Mouse (Mus musculus) hindbrain, embryonic 11.5 days (tissue): ENCODE data around the gene Pnpla3. TPM values are rescaled to one million over a fixed set of nuclear protein-coding genes. Genes with fewer than 3 reads are reported as not detected.

ENCODE experiments used
- ATAC-seq: fragments of 200-750 bp; cut with Nextera tagmentation; 2 replicates; pipeline ENCODE4 v1.8.0; 2017; ENCODE audit warnings: mild to moderate bottlenecking, moderate TSS enrichment, moderate library complexity; ENCODE audit not compliant: low FRiP score
- DNase-seq: peaks from one replicate; pipeline ENCODE4 v3.0.0-alpha.2; 2015; ENCODE audit warnings: low spot score
- H3K27ac ChIP-seq: fragments of 300-500 bp; sonication (generic); 2 replicates; pipeline ENCODE4 v1.5.1; 2014; ENCODE audit warnings: mild to moderate bottlenecking, low read depth, low read length
- H3K27me3 ChIP-seq: fragments of 300-500 bp; sonication (generic); 2 replicates; pipeline ENCODE4 v1.6.1; 2014; ENCODE audit warnings: mild to moderate bottlenecking, low read length, moderate library complexity, mixed read lengths; ENCODE audit not compliant: control insufficient read depth, insufficient read depth
- H3K36me3 ChIP-seq: fragments of 300-500 bp; sonication (generic); 2 replicates; pipeline ENCODE4 v1.6.1; 2014; ENCODE audit warnings: mild to moderate bottlenecking, low read length, moderate library complexity, mixed read lengths; ENCODE audit not compliant: control insufficient read depth, insufficient read depth
- H3K4me1 ChIP-seq: fragments of 300-500 bp; sonication (generic); replicated peaks from 2 replicates; pipeline ENCODE4 v1.6.1; 2014; ENCODE audit warnings: low read length, mixed read lengths; ENCODE audit not compliant: control insufficient read depth, insufficient read depth
- H3K4me2 ChIP-seq: fragments of 300-500 bp; sonication (generic); replicated peaks from 2 replicates; pipeline ENCODE4 v1.6.1; 2014; ENCODE audit warnings: mild to moderate bottlenecking, low read depth, low read length
- H3K4me3 ChIP-seq: fragments of 300-500 bp; sonication (generic); 2 replicates; pipeline ENCODE4 v1.5.1; 2014; ENCODE audit warnings: low read depth, low read length
- H3K9ac ChIP-seq: fragments of 300-500 bp; sonication (generic); 2 replicates; pipeline ENCODE4 v1.6.1; 2014; ENCODE audit warnings: low read depth, low read length
- H3K9me3 ChIP-seq: fragments of 300-500 bp; sonication (generic); 2 replicates; pipeline ENCODE4 v1.6.1; 2016; ENCODE audit warnings: low read length; ENCODE audit not compliant: control insufficient read depth
- WGBS: fragments of 180-500 bp; shearing (Covaris S2); extraction: QIAGEN DNeasy Blood & Tissue Kit; methylation state at CpG from one replicate; pipeline ENCODE4 v1.1.7; 2014; 5-methylcytosine and 5-hydroxymethylcytosine counted together
- polyA plus RNA-seq: library from polyadenylated mRNA; unstranded; fragments of >200 nt; fragmentation: Nextera tagmentation; extraction: Ambion mirVana; gene quantifications from 2 replicates; pipeline ENCODE4 v1.2.1, GENCODE M21; 2014

Gene Pnpla3
- polyA plus RNA-seq, 1 experiment from 2014 or later = 1.4 TPM

DNA sequence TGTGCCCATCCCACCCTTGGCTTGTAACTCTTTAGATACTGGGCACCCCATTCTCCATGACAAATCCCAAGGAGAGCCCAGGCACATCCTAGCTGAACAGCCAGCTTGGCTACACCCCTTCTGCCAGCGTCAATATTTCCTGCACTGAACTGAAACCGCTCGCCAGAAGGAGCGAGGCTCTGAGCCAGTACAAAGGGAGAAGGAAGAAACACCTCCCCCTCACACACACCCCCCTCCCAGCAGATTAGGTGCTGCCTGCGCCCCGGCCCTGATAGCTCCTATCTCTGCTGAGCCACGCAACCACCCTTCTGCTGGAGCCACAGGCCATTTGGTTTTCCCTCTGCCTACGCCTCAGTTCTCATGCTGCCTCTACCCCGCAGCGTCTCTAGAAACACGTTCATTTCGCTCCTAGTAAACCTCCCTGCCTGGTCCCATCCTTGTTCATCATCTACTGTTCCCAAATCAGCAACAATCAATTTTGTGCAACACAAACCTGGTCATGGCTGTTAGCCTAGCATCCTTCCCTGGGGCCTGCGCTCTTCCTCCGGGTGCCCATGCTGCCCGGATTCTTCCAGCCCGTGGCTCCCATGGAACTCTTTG is 63.6 kb downstream of the Pnpla3 start:
- H3K4me3 ChIP-seq = peak overlapping the region; percentile 46
- H3K9ac ChIP-seq = peak overlapping the region; percentile 65
- peaks cover 2% of the 10 kb centered on the region; the same call in 1 of the 2 replicates for H3K27me3 ChIP-seq
- peak overlapping the region; percentile 93 for H3K4me2 ChIP-seq
- no peaks in the 10 kb centered on the region for H3K9me3 ChIP-seq
- WGBS = 3% methylated on average over 16 of the region's 16 CpGs
- DNase-seq = no peak
- H3K27ac ChIP-seq = peak overlapping the region; percentile 64
- ATAC-seq = no peak
- peaks cover 19% of the 10 kb centered on the region for H3K4me1 ChIP-seq
- no peaks in the 10 kb centered on the region for H3K36me3 ChIP-seq

DNA sequence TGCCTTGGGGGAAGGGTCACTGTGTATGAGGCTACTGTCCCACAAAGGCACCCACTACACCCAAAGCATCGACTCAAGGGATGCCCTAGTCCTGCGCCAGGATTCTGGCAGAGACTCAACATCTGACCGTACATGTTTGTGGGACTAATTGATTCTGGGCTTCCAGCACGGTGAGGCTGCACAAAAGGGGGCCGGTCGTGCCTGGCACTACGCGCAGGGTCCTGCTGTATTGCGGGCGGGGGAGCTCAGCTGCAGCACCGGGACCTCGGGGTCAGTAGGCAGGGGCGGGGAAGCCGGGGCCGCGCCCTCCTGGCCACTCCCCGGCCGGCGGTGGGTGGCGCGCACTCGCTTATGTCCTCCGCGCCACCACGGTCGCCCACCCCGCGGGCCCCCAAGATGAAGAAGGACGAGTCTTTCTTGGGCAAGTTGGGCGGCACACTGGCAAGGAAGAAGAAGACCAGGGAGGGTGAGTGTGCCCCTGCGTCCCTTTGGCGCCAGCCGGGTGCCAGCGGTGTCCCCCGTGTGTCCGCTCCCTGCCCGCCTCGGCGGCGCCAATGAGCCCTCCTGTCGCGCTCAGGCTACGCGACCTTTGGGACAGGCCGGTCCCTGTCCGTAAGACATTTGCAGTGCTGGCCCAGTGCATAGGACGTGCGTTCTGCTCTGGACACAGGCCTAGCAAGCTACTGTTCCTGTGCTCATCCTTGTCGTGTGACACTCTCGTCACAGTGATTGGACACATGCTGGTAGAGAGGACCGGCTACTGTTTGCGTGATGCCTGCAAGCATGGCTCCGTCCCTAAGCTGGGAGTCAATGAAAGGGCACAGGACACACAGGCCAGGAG is 64.3 kb downstream of the Pnpla3 start, which contains the start of gene Parvb:
Gene Parvb, plus strand, starts transcription at position 323 of the 841 bp plus-strand sequence.
- Histone ChIP-seq H3K27me3 (peaks cover 2% of the 10 kb centered on the region; the same call in 1 of the 2 replicates), H3K27ac (peak within 1 kb of the TSS; percentile 64), H3K36me3 (no peaks in the 10 kb centered on the region), H3K4me2 (peak within 1 kb of the TSS; percentile 93), H3K4me3 (peak within 1 kb of the TSS; percentile 46), H3K9me3 (no peaks in the 10 kb centered on the region), H3K4me1 (peaks cover 15% of the 10 kb centered on the region), H3K9ac (peak within 1 kb of the TSS; percentile 65)
- ATAC-seq (peak; percentile 66), DNase-seq (peak; percentile 68)
- under 1% methylated on average over 51 of the region's 53 CpGs for WGBS

GRCm38 (mm10) chr15:84232609-84233008 is 65.0 kb downstream of the Pnpla3 start:
- Histone ChIP-seq H3K4me2 (peak overlapping the region; percentile 93), H3K9ac (no peak overlapping the region), H3K27me3 (peaks cover 2% of the 10 kb centered on the region; the same call in 1 of the 2 replicates), H3K4me3 (peak overlapping the region; percentile 46), H3K27ac (0 out of 2 replicates have a peak overlapping the region, but pooled peaks have one; percentile 64), H3K4me1 (peaks cover 15% of the 10 kb centered on the region), H3K9me3 (no peaks in the 10 kb centered on the region), H3K36me3 (no peaks in the 10 kb centered on the region)
- WGBS = 6% methylated on average over 7 of the region's 8 CpGs
- DNase-seq = no peak
- no peak for ATAC-seq

DNA sequence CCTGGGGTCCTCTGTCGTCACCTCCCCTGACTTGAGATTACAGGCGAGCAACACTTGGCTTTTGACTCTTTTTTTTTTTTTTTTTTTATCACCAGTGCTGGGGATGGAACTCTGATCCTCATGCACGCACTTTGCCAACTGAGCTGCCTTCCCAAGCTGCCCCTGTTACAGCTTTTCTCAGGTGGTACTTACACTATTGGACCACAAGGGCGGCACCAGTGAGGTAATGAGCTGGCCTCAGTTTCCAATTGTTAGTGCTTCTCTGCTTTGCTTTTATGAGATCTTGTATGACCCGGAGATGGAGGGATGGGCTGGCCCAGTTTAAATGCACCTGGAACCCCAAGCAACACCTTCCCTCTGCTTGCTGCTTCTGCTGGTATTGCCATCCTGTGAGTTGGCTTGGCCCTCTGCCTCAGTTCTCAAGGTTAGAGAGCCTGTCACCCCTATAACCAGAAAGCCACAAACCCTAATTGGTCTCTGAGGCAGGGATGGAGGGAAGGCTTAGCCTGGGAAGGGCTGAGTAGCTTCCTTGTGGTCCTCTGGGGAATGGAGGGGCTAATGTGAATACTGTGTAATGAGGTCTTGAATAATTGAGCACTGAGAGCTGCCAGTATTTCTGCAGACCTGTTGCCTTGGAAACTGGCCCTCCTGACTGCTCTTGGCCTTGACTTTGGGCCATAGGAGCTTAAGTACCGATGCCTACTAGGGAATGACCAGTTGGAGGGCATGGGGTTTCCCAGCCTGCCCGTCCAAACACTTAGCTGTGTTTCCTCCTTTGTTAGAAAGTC is 67.4 kb downstream of the Pnpla3 start:
- H3K4me1 ChIP-seq = peaks cover 17% of the 10 kb centered on the region
- H3K27ac ChIP-seq = no peak overlapping the region
- H3K4me3 ChIP-seq = no peak overlapping the region
- no peaks in the 10 kb centered on the region for H3K36me3 ChIP-seq
- 86% methylated on average over 7 of the region's 7 CpGs for WGBS
- DNase-seq (no peak), ATAC-seq (0 out of 2 replicates have a peak, but pooled peaks have one; percentile 22)
- H3K27me3 ChIP-seq = peaks cover 2% of the 10 kb centered on the region; the same call in 1 of the 2 replicates
- no peaks in the 10 kb centered on the region for H3K9me3 ChIP-seq
- no peak overlapping the region for H3K9ac ChIP-seq
- no peak overlapping the region for H3K4me2 ChIP-seq

GRCm38 (mm10) chr15:84235646-84236045 is 68.0 kb downstream of the Pnpla3 start:
- no peak overlapping the region for H3K9ac ChIP-seq
- 45% methylated on average over 7 of the region's 7 CpGs for WGBS
- 0 out of 2 replicates have a peak, but pooled peaks cover 1% of the 10 kb centered on the region for H3K27me3 ChIP-seq
- no peaks in the 10 kb centered on the region for H3K9me3 ChIP-seq
- DNase-seq (no peak), ATAC-seq (no peak)
- H3K36me3 ChIP-seq = no peaks in the 10 kb centered on the region
- peaks cover 15% of the 10 kb centered on the region for H3K4me1 ChIP-seq
- H3K27ac ChIP-seq = no peak overlapping the region
- no peak overlapping the region for H3K4me2 ChIP-seq
- H3K4me3 ChIP-seq = no peak overlapping the region

Other genes with a start within 250 kb of the Pnpla3 start
- 0.26 and 0.27 TPM in 2 replicates for gene Efcab6, start 102.5 kb upstream of the Pnpla3 start, polyA plus RNA-seq
- gene Sult4a1, start 62.1 kb upstream of the Pnpla3 start, polyA plus RNA-seq = 8.0 and 9.2 TPM in 2 replicates
- not detected in 2 replicates for gene Pnpla5, start 44.7 kb upstream of the Pnpla3 start, polyA plus RNA-seq
- 66.7 and 74.5 TPM in 2 replicates for gene Samm50, start 24.4 kb downstream of the Pnpla3 start, polyA plus RNA-seq
- gene Parvb, start 64.2 kb downstream of the Pnpla3 start, polyA plus RNA-seq = 9.4 and 9.5 TPM in 2 replicates
- gene Parvg, start 156.2 kb downstream of the Pnpla3 start, polyA plus RNA-seq = 0.57 and 0.62 TPM in 2 replicates